Mouse (Mus musculus) liver, embryonic 14.5 days (tissue): ENCODE data around the gene Map7.

ENCODE experiments used
- CTCF ChIP-seq: IDR thresholded peaks from 2 replicates; pipeline ENCODE4 v1.5.1; 2016; ENCODE audit warnings: antibody characterized with exemption, low read depth, control low read depth
- EP300 ChIP-seq: IDR thresholded peaks from 2 replicates; pipeline ENCODE4 v1.6.1; 2016; ENCODE audit warnings: antibody characterized with exemption, low read depth

DNA sequence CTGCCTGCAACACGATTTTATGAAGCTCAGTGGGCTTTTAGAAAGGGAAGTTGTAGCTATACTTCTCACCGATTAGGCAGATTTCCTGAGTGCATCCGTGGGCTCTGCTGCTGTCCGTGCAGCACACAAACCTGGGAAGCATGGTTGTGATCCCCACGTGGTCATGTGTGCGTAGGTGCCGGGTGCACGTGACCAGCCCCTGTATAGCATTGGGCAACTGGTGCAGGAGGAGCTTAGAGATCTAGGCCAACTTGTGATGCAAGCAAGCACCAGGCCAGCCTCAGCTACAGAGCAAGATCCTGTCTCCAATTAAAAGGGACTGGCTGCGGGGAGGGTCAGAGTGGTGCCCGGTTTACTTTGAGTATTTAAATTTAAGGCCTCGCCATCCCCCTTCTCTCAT is 18.5 kb downstream of the Map7 start:
- no peak for TF ChIP-seq CTCF
- TF ChIP-seq EP300 = no peak
